Mouse (Mus musculus): ENCODE data around the gene Smg1.

DNA sequence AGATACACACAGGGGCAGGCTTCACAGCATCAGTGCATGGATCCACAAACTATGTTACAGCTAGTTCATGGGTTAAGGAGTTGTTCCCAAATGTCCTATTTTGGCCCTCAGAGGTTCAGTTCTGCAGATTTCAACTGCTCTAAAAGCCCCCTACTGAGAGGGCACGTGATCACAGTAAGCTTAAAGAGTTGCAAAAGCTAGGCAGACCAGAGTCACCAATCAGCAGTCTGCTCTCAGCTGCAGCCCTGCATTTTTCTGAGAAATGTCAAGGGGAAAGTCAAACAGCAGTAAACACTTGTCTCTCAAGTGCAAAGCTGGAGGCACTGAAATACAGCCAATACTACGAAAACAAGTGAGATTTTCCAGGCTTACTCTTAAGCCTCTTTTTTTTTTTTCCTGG lies 124.3 kb downstream of the Smg1 start:
- TF ChIP-seq POLR2A (IDR thresholded peaks at IDR 0.05; ENCODE audit: control insufficient read depth, low read depth, low read length) = no peak
- no peak for TF ChIP-seq CTCF (IDR thresholded peaks at IDR 0.05; ENCODE audit: control insufficient read depth, insufficient read depth, insufficient replicate concordance, low read depth, low read length)

Measured in testis, adult 2 months (tissue).